Mouse (Mus musculus) adrenal gland, adult 2 months (tissue): ENCODE measurements around the gene Magt1. TPM values are rescaled to one million over a fixed set of nuclear protein-coding genes. Genes with fewer than 3 reads are reported as not detected.
"Not testable (repeated sequence)": the region's sequence is repeated elsewhere in the genome, so short reads cannot be mapped to it uniquely, and the experiment has no call there.

Experiments used
- DNase-seq: peaks from one replicate; pipeline ENCODE4 v3.0.0; 2021
- long read RNA-seq: library from polyadenylated mRNA; stranded (forward); transcript quantifications from one replicate; pipeline ENCODE4 v2.0.0, GENCODE M21; 2021
- polyA plus RNA-seq: library from polyadenylated mRNA; depleted of rRNA; stranded (reverse); fragments of >200 nt; gene quantifications from 2 replicates; pipeline ENCODE4 v1.2.3, GENCODE M21; 2012; rRNA removed
- total RNA-seq, 2 experiments: library from RNA; stranded (reverse); gene quantifications; 2 replicates each; pipeline ENCODE4 v1.2.3; 2021

Magt1 gene
- total RNA-seq: 10 to 100 TPM; 48.9 to 66.5 TPM
- 1.6 and 2.5 TPM in 2 replicates for polyA plus RNA-seq
- long read RNA-seq, full-length matches to known transcripts: 22 of 26 reads
- long read RNA-seq, partial matches to known transcripts: 1 of 26 reads
- long read RNA-seq, other reads (novel, unspliced or antisense): 3 of 26 reads

GRCm38 (mm10) chrX:106011465-106012159 lies at the start of gene Magt1:
Magt1 (minus strand) TSS chrX:106011906.
- DNase-seq: peak; percentile 90

DNA sequence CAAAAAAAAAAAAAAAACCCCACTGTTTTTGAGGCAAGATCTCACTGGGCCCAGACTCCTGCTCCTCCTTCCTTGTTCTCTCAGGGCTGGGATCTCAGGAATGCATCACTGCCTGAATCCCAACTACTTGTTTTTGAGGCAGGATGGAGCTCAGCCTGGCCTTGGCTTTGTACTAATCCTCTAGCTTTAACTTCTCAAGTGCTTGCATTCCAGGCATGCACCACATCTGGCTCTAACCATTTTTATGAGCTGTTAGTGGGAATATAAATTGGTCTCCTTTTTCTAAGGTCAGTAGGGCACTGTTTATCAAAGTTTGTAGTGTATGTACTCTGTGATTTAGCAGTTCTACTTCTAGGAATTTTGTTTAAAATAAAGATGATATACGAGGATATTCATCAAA lies 36.5 kb upstream of the Magt1 start:
- no peak for DNase-seq

DNA sequence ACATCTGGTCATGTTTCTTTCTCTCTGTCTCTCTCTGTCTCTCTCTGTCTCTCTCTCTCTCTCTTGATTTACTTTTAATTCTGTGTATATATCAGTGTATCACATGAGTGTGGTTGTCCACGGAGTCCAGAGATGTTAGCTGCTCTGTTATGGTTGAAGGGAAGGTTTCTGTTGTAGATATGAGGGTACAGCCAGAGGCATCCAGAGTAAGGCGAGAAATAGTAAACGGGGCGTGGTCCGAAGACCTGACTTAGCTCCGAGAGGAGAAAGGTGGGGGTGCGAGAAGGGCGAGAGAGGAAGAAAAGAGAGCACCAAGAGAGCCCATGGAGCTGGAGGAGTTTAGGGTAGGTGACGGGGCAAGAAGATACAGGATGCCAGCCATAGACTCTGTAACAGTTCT lies 34.2 kb upstream of the Magt1 start:
- DNase-seq: no peak

DNA sequence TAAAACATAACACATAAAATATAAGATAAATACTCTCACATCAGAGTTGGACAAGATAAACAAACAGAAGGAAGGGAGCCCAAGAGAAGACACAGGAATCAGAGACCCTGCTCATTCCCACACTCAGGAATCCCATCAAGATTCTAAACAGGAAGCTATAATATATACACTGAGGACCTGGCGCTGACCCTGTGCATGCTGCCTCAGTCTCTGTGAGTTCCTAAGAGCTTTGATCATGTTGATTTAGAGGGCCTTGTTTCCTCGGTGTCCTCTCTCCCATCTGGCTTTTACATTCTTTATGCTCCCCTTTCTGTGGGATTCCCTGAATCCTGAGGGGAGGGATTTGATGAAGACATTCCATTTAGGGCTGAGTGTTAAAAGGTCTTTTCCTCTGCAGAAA lies 33.7 kb upstream of the Magt1 start:
- DNase-seq: no peak

DNA sequence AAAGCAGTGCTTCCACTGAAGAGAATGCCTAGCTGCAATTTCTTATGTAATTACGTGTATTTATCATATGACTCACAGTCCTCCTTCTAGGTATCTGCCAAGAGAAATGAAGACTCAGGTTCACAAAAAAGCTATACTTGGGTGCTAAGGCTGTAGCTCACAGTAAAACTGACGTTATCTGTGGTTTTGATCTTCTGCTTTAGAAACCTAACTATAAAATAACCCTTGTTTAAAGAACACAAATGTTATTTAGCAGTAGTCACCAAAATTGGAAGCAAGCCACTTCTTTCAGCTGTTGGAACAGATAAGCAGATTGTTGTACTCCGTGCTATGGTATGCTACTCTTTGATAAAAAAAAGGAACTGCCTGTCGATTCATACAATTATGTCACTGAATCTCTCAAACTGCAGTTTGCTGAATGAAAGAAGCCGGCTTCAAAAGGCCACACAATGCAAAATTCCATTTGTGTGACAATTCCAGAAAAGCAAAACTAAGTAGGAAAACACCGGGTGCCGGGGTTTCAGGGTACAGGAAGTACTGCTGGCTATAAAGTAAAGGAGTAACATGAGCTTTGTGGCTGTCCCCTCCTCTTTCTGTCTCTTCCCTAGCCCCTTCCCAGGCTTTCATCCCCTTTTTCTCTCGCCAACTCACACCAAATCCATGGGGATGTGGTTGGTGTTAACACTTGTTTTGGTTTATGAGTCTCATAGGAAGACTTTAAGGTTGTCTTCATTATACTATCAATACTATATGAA lies 32.3 kb upstream of the Magt1 start:
- no peak for DNase-seq

DNA sequence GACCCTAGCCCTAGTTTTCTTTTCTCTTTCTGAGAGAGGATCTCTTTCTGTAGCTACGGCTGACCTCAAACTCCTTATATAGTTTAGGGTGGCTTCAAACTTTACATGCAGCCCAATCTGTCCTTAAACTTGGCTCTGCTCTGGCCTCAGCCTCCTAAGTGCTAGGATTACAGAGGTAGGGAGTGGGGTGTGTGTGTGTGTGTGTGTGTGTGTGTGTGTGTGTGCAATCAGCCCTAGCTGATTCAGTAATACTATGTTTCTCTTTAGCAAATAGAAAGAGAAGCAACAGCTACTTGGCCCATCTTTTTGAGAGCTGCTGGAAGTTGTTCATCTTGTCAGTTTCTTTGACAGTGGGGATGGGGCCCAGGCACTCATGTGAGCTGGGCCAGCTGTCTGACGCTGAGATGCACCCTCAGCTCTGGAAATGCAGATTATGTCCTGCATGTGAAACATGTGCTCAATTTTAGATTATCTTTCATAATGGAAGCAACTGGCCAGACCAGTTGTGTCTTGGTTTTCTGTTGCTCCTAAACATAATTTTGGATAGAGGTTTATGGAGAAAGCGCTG lies 25.6 kb upstream of the Magt1 start:
- no peak for DNase-seq

DNA sequence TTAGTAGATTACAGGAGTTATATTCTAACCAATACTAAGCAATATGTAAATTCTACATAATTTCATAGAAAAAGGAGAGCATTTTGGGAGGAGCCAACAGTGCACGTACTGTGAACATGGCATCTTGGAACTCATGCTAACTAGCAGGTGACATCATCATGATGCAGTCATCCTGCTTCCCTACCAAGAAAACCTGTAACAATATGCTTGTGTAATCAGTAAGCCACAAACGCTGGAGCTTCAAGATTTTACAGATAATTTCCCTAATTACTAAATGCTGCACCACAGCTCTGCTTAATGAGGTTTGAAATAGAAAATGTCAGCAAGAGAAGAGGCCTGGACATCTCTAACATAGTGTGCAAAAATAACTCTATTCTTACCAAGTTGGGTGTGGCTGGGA lies 24.0 kb upstream of the Magt1 start:
- DNase-seq: no peak

- DNase-seq: no peak
These were observed 19.4 kb upstream of the Magt1 start for GRCm38 (mm10) chrX:106031124-106031523.

DNA sequence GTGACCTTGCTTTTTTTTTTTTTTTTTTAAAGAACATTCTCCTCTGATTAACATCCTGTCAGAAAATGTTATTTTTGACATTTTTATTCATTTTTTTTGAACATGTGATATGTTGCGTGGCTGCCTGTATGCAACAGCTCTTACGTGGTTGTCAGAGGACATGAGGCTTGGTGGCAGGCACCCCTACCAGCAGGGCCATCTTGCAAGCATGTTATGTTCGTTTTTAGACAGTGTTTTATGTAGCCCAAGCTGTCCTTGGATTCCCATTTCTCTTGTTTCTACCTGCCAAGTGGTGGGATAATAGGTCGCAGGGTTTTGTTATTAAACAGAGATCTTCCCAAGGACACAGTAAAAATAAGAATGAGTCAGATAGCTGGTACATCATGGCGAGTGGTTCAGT lies 18.5 kb upstream of the Magt1 start:
- DNase-seq: peak; percentile 34

GRCm38 (mm10) chrX:106027343-106027674 lies 15.6 kb upstream of the Magt1 start:
- DNase-seq: no peak

- peak; percentile 94 for DNase-seq
These were observed 15.0 kb upstream of the Magt1 start, which contains the start of gene Atp7a for GRCm38 (mm10) chrX:106026418-106027342. Atp7a (plus strand) TSS chrX:106027276.

GRCm38 (mm10) chrX:106017516-106017915 lies 5.8 kb upstream of the Magt1 start:
- DNase-seq: no peak

GRCm38 (mm10) chrX:106017102-106017501 lies 5.4 kb upstream of the Magt1 start:
- no peak for DNase-seq

DNA sequence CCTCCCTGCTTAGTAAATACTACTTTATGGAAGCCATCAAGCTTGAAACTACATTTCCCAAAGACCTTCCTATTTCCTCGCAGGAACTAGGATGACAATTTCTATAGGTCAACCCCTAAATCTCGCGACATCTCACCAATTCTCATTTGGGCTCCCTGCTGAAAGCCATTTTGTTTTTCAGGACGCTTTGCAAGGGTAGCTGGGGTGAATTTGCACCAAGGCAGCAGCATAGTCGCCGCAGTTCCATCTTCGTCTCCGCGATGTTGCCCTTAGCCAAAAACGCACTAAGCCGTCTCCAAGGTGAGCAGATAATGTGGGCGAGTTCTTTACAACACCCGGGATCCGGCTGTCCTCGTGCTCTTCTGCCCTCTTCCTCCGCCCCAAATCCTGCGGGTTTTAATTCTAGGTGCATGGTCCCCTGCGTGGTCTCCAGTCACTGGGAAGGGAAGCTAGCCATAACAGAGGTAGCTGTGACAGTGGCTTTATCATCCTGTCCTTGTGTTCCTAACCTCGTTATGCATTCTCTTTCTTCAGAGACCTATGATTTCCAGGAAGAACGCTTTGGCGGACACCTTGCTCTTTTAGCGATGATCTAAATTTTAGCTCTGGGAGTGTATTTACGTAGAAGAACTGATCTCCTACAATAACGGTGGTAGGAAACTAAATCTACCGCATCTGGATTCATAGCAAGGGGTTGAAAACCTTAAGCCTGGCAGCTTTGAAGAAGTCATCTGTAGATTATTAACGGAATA lies 4.0 kb upstream of the Magt1 start, which contains the start of gene Cox7b:
Gene Cox7b, plus strand, starts transcription at position 130 of the 752 bp plus-strand sequence.
- DNase-seq: peak; percentile 74

DNA sequence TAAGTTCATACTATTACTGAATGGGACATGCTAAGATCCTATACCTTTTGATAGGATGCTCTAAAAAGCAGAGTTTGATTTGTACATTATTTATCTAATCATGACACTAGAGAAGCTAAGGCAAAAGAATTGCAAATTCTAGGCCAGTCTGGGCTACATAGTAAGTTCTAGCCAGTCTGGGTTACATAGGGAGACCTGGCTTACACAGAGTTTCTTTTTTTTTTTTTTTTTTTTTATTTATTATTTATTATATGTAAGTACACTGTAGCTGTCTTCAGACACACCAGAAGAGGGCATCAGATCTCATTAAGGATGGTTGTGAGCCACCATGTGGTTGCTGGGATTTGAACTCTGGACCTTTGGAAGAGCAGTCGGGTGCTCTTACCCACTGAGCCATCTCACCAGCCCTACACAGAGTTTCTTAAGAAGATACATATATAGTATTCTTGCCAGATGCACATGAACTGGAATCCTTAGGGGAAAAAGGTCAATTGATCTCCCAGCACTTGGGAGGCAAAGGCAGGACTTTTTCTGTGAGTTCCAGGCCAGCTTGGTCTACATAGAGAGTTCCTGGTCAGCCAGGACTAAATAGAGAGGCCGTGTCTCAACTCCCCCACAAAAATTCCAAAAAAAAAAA lies 3.2 kb upstream of the Magt1 start:
- DNase-seq: not testable (repeated sequence)

DNA sequence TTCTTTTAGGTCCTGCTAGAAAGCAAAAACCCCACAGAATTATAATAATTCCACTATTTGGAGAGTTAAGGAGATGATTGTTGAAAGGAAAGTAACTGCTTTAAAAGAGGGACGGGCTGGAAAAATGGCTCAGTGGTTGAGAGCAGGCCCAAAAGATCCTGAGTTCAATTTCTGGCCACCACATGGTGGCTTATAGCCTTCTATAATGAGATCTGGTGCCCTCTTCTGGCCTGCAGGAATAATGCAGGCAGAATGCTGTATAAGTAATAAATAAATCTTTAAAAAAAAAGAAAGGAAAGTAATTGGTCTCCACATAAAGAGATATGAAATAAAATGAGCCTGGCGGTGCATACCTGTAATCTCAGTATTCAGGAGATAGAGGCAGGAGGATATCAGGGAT lies 1.5 kb upstream of the Magt1 start:
- peak; percentile 17 for DNase-seq

- DNase-seq: no peak
These were observed 853 bp upstream of the Magt1 start for GRCm38 (mm10) chrX:106012559-106012958.

DNA sequence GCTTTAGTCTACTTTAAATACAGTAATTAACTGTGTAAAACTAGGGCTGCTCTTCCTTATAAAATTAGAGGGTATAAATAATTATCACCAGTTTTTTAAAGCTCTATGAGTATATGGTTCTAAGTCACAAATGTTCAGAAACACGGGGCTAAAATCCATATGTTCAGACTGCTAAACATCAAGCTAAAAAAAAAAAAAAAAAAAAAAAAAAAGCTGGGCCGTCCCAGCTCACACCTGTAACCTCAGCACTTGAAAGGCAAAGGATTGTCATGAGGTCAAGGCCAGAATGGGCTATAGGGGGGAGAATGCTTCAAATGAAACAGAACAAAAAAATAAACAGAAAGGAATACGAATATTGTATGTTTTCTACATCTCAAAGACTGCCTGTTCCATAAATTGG lies 944 bp downstream of the Magt1 start:
- DNase-seq: no peak

DNA sequence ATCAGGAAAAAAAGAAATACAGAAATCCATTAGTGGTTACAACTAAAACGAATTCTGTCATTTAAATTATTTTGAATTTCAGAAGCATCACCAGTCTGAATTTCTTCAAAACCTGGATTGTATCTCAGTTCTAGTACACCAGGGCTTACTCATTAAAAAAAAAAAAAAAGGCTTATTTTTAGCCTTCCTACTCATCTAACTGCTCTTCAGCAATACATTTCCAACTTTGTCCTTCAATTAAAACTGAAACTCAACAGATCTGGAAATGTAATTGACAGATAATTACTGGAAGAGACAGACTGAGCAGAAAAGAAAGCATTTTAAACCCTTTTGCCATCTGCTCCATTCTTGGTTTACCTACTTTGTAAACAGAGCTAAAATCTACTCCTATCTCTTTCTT lies 10.1 kb downstream of the Magt1 start:
- DNase-seq: no peak

DNA sequence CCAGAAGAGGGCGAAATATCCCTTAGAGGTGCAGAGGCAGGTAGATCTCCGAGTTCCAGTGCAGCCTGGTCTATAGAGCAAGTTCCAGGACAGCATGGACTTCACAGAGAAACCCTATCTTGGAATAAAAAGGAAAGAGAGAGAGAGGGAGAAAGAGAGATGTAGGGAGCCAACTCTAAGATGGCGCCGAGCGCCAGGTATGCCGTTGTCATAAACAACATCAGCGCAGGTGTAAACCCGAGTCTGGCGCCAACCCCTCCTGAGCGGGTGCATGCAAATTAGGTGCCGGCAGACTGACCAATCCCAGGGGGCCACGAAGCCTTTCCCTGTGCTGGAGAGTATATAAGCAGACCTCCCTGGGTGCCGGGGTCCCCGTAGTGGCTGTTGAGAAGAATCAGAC lies 54.6 kb downstream of the Magt1 start:
- not testable (repeated sequence) for DNase-seq

DNA sequence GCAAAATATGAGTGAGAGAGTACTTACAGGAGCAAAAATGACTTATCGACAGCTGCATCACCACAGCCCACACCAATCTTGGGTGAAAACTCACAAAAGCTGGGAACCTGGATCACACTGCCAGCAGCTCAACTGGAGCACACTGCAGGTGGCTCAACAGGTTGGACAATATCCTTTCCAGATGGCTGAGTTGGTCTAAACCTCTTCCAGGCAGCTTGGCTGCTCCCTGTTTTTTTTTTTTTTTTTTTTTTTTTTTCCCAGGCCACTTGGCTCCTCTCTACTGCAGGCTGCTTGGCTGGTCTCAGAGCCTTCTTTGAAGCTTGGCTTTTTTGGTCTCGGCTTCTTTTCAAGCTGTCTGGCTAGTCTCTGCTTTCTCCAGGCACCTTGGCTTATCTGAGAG lies 57.7 kb downstream of the Magt1 start:
- DNase-seq: no peak
